Mouse (Mus musculus) large intestine, adult 2 months (tissue): ENCODE measurements around the gene Fam117b. TPM values are rescaled to one million over a fixed set of nuclear protein-coding genes. Genes with fewer than 3 reads are reported as not detected.

Source experiments
- DNase-seq: peaks from one replicate; pipeline ENCODE4 v3.0.0-alpha.2; 2012; ENCODE audit warnings: low read depth, low spot score
- WGBS: fragments of 180-500 bp; shearing (Covaris S2); methylation state at CpG from one replicate; pipeline ENCODE4 v1.1.7; 2018; 5-methylcytosine and 5-hydroxymethylcytosine counted together
- polyA plus RNA-seq: library from polyadenylated mRNA; depleted of rRNA; stranded (reverse); fragments of >200 nt; gene quantifications from 2 replicates; pipeline ENCODE4 v1.2.3, GENCODE M21; 2012; rRNA removed

The Fam117b gene
- polyA plus RNA-seq, 1 experiment = 6.3 TPM

GRCm38 (mm10) chr1:59959941-59960340, 47.1 kb downstream of the Fam117b start:
- DNase-seq = no peak
- WGBS = 92% methylated on average over 1 of the region's 1 CpGs

- no peak for DNase-seq
- 79% methylated on average over 6 of the region's 6 CpGs for WGBS
These were observed 53.5 kb downstream of the Fam117b start for GRCm38 (mm10) chr1:59966171-59966785.

GRCm38 (mm10) chr1:59967291-59967690, 54.5 kb downstream of the Fam117b start:
- DNase-seq = no peak
- 88% methylated on average over 4 of the region's 4 CpGs for WGBS

- DNase-seq = no peak
These were observed 73.8 kb downstream of the Fam117b start for GRCm38 (mm10) chr1:59986626-59987025.

GRCm38 (mm10) chr1:59987399-59988040, 74.7 kb downstream of the Fam117b start:
- WGBS = 84% methylated on average over 3 of the region's 3 CpGs
- no peak for DNase-seq

- no peak for DNase-seq
- WGBS = 44% methylated on average over 3 of the region's 3 CpGs
These were observed 82.8 kb downstream of the Fam117b start for GRCm38 (mm10) chr1:59995646-59996045.

GRCm38 (mm10) chr1:59997352-59997751, 84.5 kb downstream of the Fam117b start:
- no peak for DNase-seq
- WGBS = 29% methylated on average over 5 of the region's 5 CpGs

GRCm38 (mm10) chr1:60000319-60000718, 87.5 kb downstream of the Fam117b start:
- peak; percentile 7 for DNase-seq
- 25% methylated on average over 2 of the region's 2 CpGs for WGBS

GRCm38 (mm10) chr1:60007337-60007736, 94.5 kb downstream of the Fam117b start:
- WGBS = 88% methylated on average over 10 of the region's 10 CpGs
- DNase-seq = no peak

- DNase-seq = no peak
- 40% methylated on average over 2 of the region's 2 CpGs for WGBS
These were observed 95.9 kb downstream of the Fam117b start for GRCm38 (mm10) chr1:60008743-60009142.

- 84% methylated on average over 10 of the region's 10 CpGs for whole genome bisulfite sequencing
These were observed 101.0 kb downstream of the Fam117b start for GRCm38 (mm10) chr1:60013779-60014178.

GRCm38 (mm10) chr1:60015511-60015910, 102.7 kb downstream of the Fam117b start:
- no peak for DNase-seq
- 88% methylated on average over 6 of the region's 6 CpGs for WGBS

More at GRCm38 (mm10) chr1:60013779-60014178, 101.0 kb downstream of the Fam117b start:
- no peak for DNase-seq

- 66% methylated on average over 5 of the region's 5 CpGs for WGBS
- no peak for DNase-seq
These were observed 103.4 kb downstream of the Fam117b start for GRCm38 (mm10) chr1:60016136-60016611.

- no peak for DNase-seq
- 72% methylated on average over 1 of the region's 1 CpGs for WGBS
These were observed 104.2 kb downstream of the Fam117b start for GRCm38 (mm10) chr1:60017031-60017469.

Other genes starting within 250 kb of the Fam117b start
- 18.2 and 21.3 TPM in 2 replicates for gene Sumo1, start 242.2 kb upstream of the Fam117b start, polyA plus RNA-seq
- 12.0 and 15.5 TPM in 2 replicates for gene Nop58, start 228.0 kb upstream of the Fam117b start, polyA plus RNA-seq
- 1.9 and 3.7 TPM in 2 replicates for gene Bmpr2, start 149.6 kb upstream of the Fam117b start, polyA plus RNA-seq
- gene Ica1l, start 130.2 kb downstream of the Fam117b start, polyA plus RNA-seq = 0.14 and 0.19 TPM in 2 replicates
- gene Carf, start 185.2 kb downstream of the Fam117b start, polyA plus RNA-seq = 0.90 and 1.4 TPM in 2 replicates
- gene Wdr12, start 185.6 kb downstream of the Fam117b start, polyA plus RNA-seq = 4.2 and 6.1 TPM in 2 replicates